Mouse (Mus musculus) kidney, postnatal 4 days (tissue): ENCODE measurements around the gene Mindy3.

ENCODE experiments used
- DNase-seq, 2 experiments: peaks; one replicate each; pipeline ENCODE4 v3.0.0; 2021; ENCODE audit warnings: mixed read lengths in 2 of 2

The Mindy3 gene

DNA sequence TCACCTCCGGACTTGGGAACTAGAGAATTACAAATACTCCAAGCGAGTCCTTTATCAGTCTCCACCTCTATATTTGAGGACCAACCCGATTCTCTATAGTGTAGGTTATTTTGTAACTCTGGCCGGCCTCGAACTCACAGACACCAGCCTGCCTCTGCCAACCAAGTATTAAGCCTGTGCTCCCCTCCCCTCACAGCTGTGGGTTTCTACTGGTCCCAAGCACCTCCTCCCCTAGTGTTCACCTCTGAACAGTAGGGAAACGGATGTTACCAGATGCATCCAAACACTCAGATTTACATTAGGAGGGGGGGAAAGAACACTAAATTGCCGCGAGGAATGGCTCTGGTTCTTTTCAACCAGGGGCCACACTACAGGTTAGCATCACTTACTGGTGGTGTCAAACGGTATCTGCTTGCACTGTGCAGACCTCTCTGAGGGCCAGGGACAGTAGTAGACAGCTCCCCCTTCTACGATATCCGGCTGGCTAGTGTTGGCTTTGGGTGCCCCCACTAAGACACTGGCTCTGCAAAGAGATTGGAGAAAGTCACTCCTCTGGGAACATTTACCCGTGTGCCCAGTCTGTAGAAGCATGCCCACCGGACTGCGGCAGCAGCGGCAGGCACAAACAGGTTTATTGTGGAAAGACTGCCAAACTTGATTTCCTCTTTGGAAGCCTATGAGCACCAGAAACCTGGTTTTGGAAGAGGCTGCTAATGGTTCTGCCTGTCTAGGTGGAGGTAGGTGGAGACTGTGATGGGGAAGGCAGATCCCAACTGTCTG is 118.6 kb downstream of the Mindy3 start:
- peak; percentile 28 to 43 for DNase-seq

DNA sequence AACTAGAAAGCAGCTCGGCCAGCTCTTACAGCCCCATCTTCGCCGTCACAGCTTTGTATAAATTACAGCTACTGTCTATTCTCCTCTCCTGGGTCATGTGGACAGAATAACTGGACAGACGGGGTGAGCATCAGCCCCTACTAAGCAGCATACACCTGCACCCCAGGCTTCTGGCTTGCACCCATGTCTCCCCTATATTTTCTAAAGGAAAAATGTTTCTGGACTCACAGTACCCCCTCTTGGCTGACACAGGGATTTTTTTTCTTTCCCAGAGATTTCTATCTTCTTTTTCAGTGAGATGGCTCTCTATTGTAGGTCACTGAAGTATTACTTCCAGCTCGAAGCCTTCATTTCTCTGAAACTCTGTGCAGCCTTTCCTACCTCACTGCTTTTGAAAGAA is 122.0 kb downstream of the Mindy3 start:
- no peak for DNase-seq
